Mouse (Mus musculus) large intestine, adult 2 months (tissue): ENCODE data around the gene Cdh13. TPM values are rescaled to one million over a fixed set of nuclear protein-coding genes. Genes with fewer than 3 reads are reported as not detected.

Experiments
- DNase-seq: peaks from one replicate; pipeline ENCODE4 v3.0.0-alpha.2; 2012; ENCODE audit warnings: low read depth, low spot score
- WGBS: fragments of 180-500 bp; shearing (Covaris S2); methylation state at CpG from one replicate; pipeline ENCODE4 v1.1.7; 2018; 5-methylcytosine and 5-hydroxymethylcytosine counted together
- polyA plus RNA-seq: library from polyadenylated mRNA; depleted of rRNA; stranded (reverse); fragments of >200 nt; gene quantifications from 2 replicates; pipeline ENCODE4 v1.2.3, GENCODE M21; 2012

The Cdh13 gene
- polyA plus RNA-seq, 1 experiment, result 3.6 TPM

DNA sequence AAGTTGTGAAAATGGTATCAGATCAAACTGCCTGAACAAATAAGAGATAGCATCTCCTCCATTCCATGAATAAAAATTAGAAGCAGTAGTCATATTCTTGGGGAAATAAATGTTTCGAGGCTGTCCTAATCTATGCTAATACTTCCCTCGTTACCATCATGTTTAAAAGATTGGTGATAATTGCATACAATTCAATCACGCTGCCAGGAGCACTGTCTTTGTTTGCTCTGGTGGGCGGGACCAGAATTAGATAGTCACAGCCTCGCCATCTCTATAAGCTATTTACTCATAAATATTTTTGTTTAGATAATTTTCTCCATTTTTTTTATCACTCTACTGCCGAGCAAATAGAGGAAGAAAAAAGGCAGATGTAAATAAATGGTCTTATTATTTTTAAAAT is 819.3 kb downstream of the Cdh13 start:
- WGBS, result 59% methylated on average over 6 of the region's 6 CpGs
- no peak for DNase-seq

- WGBS, result 70% methylated on average over 7 of the region's 7 CpGs
Observed at GRCm38 (mm10) chr8:119109655-119110054, 826.1 kb downstream of the Cdh13 start.

GRCm38 (mm10) chr8:119112861-119113260 is 829.3 kb downstream of the Cdh13 start:
- no peak for DNase-seq
- 78% methylated on average over 3 of the region's 3 CpGs for WGBS

More at GRCm38 (mm10) chr8:119109655-119110054, 826.1 kb downstream of the Cdh13 start:
- no peak for DNase-seq

DNA sequence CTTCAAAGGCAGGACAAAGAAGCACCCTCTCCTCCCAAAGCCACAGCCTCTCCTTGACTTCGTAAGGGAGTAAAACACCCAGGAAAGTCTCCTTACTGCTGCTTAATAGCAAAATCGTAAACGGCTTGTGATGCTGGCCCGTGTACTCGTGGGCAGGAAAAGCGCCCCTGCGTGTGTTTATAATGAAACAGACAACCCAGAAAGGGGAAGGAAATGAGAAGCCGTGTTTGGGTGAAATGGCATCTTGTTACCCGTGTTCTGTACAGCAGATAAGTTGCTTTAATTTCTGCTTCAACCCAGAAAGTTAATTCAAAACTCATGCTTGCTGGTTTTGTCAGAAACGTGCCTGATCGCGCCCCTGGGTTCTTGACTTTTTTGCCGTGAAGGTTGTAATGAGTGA is 837.7 kb downstream of the Cdh13 start:
- WGBS, result 54% methylated on average over 13 of the region's 13 CpGs
- no peak for DNase-seq

DNA sequence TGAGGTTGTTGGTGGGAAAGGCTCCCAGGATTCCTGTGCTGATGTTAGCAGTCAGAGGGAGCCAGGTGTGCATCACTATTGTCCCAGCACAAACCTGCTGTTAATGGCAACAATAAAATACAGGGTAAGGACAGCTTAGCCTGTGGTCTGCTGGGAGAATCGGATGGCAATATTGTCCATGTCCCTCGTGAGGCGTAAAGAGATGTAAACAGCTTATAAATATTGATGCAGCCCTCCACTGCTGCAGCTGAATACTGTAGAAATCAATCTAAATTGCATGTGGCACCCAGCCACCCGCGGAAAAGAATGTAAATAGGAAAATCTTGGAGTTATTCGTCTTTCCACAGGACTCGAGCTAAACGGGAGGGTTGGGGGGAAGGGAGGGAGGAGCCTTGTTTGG is 844.3 kb downstream of the Cdh13 start:
- WGBS, result 45% methylated on average over 8 of the region's 8 CpGs
- no peak for DNase-seq

DNA sequence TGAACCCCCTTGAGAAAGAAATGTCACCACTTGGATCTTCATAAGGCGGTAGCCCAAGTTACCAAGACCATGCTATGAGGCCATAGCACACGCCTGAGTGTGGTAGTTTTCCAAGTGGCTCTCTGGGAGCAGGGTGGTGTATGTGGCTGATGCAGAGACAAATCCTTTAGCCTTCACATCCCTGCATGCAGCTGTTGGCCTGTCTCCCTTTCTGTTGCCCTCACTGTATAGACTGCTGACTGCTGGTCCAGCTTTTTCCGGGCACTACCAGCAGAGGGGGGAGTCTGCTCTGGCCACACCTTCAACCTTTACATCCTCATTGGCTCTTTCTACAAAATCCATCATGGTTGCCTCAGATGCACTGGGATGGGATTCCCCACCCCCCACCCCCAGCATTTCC is 844.7 kb downstream of the Cdh13 start:
- WGBS, result 53% methylated on average over 3 of the region's 3 CpGs
- DNase-seq, result no peak

- no peak for DNase-seq
- WGBS, result 62% methylated on average over 6 of the region's 6 CpGs
Observed at GRCm38 (mm10) chr8:119156454-119156921, 873.0 kb downstream of the Cdh13 start.

DNA sequence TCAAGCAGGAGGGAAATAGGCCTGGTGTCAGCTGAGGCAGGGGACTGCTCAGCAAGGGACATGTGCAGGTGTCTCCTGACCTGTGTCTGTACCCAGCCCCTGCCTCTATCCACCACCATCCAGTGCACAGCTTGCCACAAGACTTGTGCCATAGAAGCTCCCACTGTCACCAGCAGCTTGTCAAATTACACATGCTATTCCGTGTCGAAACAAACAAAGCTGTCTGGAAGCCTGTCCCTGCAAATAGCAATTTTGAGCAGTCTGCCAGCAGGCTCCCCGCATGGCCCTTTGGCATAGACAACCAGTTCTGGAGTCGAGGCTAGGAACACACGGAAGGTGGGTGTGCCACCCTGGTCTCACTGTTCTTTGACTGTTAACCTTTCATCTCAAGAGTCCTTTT is 875.1 kb downstream of the Cdh13 start:
- 78% methylated on average over 5 of the region's 5 CpGs for WGBS
- DNase-seq, result no peak

GRCm38 (mm10) chr8:119159794-119160193 is 876.3 kb downstream of the Cdh13 start:
- WGBS, result 56% methylated on average over 8 of the region's 8 CpGs
- no peak for DNase-seq

DNA sequence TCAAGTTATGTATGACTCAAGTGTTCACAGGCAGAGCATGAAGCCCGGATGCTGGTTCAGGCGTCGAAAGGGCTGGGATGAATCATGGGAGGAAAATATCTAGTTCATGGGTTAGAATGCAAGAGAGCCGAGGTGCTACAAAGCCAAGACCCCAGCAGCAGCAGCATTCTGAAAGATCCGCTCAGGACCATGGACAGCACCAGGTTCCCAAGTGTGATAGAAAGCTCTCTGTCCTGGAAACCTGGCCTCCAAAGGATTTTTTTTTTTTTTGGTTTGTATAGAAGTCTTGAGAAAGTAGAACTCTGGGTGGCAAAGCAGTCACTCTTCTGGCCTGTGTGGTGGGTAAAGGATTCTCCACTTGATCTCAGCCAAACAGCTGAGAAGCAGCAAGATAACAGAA is 880.5 kb downstream of the Cdh13 start:
- DNase-seq, result no peak
- WGBS, result 65% methylated on average over 5 of the region's 5 CpGs

GRCm38 (mm10) chr8:119177226-119177935 is 893.8 kb downstream of the Cdh13 start:
- DNase-seq, result no peak
- 75% methylated on average over 6 of the region's 6 CpGs for WGBS

DNA sequence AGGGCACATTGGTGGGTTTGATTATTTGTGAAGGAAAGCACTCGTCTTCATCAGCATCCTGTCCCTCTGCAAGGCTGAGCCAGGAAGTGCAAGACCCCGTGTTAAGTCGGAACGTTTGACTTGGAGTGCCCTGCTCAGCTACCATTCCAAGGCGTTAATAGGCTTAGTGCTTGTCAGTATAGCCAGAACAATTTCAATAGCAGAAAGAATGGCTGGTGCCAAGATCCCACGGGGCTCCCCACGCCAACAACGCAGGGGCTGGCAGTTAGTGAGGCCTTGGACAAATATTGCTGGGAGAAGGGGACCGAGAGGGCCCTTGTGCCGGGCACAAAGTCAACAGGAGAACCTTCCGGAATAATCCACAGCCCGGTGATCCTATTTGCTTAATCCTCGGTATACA is 897.1 kb downstream of the Cdh13 start:
- 37% methylated on average over 13 of the region's 13 CpGs for WGBS
- no peak for DNase-seq

- DNase-seq, result peak; percentile 0
- WGBS, result 61% methylated on average over 8 of the region's 8 CpGs
Observed at GRCm38 (mm10) chr8:119195695-119196094, 912.2 kb downstream of the Cdh13 start.

DNA sequence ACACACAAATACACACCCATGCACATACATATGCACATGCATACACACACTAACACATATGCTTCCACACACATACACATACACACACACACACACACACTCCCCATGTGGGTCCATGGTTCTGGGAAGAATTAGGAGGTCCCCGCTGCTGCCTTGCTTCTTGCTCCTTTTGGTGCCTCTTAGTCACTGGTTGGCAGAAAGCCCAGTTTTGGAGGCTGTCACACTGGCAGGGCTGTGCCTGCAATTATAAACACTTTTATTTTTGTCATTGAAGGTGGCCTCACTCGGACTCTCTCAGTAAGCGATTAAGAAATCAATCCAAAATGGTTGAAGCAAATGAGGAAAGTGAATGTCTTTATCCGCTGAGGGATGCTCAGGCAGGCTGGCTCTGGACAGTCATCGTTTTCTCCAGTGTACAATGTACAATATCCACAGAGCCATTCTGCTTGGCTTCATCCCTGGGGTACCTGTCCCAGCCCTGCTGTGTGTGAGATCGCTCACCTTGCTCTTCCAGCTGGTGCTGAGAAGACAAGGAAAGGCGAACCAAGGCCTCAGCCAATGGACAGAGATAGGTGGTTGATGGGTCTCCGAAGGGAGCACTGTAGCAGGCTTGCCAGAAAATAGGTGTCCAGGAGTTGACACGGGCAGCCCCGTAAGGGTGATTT is 913.1 kb downstream of the Cdh13 start:
- 65% methylated on average over 10 of the region's 10 CpGs for WGBS
- no peak for DNase-seq

GRCm38 (mm10) chr8:119208567-119208966 is 925.0 kb downstream of the Cdh13 start:
- DNase-seq, result no peak
- 85% methylated on average over 9 of the region's 9 CpGs for WGBS

DNA sequence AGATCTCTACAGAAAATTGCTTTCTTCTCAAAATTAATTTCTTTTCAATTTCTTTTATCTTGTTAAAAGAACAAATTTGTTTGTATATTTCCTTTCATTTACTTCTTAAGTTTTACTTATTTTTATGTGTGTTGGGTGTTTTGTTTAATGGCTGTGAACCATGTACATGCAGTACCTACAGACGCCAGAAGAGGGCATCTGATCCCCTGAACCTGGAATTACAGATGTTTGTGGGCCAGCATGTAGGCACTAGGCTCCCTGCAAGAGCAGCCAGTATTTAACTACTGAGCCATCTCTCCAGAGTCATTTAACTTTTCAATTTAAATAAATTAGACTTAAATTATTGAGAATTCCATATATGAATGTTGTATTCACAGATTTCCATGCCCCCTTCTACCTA is 941.0 kb downstream of the Cdh13 start:
- DNase-seq, result peak; percentile 6
- WGBS, result 3% methylated on average over 1 of the region's 1 CpGs

- 47% methylated on average over 4 of the region's 4 CpGs for WGBS
- DNase-seq, result no peak
Observed at GRCm38 (mm10) chr8:119245181-119245580, 961.6 kb downstream of the Cdh13 start.

DNA sequence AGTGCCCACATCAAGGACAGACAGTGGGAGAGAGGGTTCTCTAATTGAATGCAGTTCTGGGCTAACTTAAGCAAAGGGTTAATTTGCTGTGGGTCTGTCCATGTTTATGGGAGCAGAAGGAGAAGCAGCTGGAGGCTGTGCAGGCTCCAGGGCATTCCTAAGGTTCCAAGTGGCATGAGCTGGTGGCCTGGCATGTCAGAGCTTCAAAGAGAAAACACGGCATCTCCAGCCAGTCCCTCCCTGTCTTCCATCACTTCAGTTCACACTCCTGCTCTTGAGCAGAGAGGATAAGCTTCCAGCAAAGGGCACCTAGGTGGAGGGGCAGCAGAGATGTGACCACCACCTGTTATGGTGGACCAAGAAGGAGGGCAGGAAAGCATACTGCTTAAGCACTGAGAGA is 962.1 kb downstream of the Cdh13 start:
- DNase-seq, result no peak

GRCm38 (mm10) chr8:119254358-119254757 is 970.8 kb downstream of the Cdh13 start:
- WGBS, result 92% methylated on average over 3 of the region's 3 CpGs
- no peak for DNase-seq

More for the DNA sequence above, 962.1 kb downstream of the Cdh13 start:
- WGBS, result 55% methylated on average over 1 of the region's 1 CpGs

DNA sequence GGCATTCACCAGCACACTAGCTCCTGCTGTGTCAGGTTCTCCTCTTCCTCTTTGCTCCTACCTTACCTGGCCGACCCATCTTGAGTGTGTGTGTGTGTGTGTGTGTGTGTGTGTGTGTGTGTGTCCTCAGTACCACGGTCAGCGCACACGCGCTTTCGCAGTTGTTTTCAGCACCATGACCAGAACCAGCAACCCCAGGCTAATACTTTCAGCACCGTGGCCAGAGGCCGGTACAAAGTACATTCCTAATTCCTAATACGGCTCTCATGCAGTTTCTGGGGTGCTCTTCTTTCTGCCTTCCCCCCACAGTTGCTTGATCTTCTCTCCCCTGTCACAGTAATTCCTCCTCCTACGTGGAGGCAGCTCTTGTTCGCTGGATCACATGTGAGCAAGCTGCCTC is 975.1 kb downstream of the Cdh13 start:
- DNase-seq, result no peak
- 20% methylated on average over 11 of the region's 11 CpGs for WGBS

- WGBS, result 72% methylated on average over 7 of the region's 7 CpGs
- no peak for DNase-seq
Observed at GRCm38 (mm10) chr8:119263750-119264149, 980.2 kb downstream of the Cdh13 start.
